10 mouse cellular contexts compared by ENCODE assay signal in the genomic region with DNA sequence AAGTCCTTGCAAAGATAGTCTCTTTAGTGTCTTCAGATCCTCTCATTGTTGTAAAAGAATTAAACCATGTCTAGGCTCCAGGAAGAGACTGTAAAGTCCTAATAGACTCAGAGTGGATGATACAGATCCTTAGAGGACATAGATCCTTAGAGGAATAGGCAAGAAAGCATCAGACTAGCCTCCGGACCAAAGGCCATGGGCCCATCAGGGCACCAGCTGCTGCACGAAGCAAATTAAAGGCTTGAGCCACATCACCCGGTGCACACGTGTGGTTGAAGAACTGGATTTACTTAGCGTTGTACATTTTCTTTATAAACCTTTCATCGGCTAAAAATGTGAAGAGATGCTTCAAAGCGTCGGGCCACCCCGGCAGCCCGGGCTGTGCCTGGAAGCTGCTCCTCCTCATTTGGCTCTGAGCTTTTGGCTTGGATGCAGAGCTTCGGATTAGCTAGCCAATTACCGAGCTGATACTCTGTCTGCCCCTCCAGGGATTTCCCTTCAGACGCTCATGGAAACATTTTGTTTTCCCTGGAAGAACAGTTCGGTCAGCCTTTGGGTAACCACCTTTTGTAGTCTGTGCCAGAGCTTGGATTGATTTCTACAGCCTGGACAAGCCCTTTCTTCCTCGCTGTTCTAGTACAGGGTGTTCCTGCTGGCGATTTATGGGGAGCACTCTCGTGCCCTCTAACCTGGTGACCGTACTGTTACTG.
DNase-seq lines count a peak whose midpoint lies in the region; ATAC-seq and TF ChIP-seq lines count a peak whose summit lies in the region.
"Had no signal": no experiment of that assay in that cellular context is flagged by ENCODE, and none has a peak within 500 bp of the region (broad histone marks: within the 10 kb centered on the region; RNA-seq: fewer than 3 reads in every experiment).

No protein-coding gene starts in this region.

- ATAC-seq in liver, embryonic 11.5 days (replicated peaks; ENCODE audit: low FRiP score) = no peak
- no peak for ATAC-seq in midbrain, embryonic 14.5 days (ENCODE audit: low FRiP score, low TSS enrichment)
- no peak for ATAC-seq in liver, postnatal 0 days

- H3K9me3 ChIP-seq in liver, embryonic 11.5 days (ENCODE audit: control insufficient read depth, low read length) = no peaks in the 10 kb centered on the region
- no peaks in the 10 kb centered on the region for H3K9me3 ChIP-seq in midbrain, embryonic 14.5 days (ENCODE audit: control insufficient read depth, low read length)
- H3K9me3 ChIP-seq in liver, postnatal 0 days (ENCODE audit: low read length) = no peaks in the 10 kb centered on the region
- H3K9me3 ChIP-seq: embryonic facial prominence, embryonic 12.5 days had no signal

- no peak overlapping the region for H3K9ac ChIP-seq in liver, adult 2 months (ENCODE audit: low read depth, low read length)
- no peak overlapping the region for H3K9ac ChIP-seq in liver, embryonic 11.5 days (ENCODE audit: low read depth, low read length)
- H3K9ac ChIP-seq in midbrain, embryonic 14.5 days (replicated peaks; ENCODE audit: low read length) = no peak overlapping the region
- H3K9ac ChIP-seq in liver, postnatal 0 days (replicated peaks) = no peak overlapping the region
- H3K9ac ChIP-seq: embryonic facial prominence, embryonic 12.5 days had no signal

- H3K36me3 ChIP-seq in liver, adult 2 months (ENCODE audit: control insufficient read depth, insufficient read depth, low read length) = no peaks in the 10 kb centered on the region
- H3K36me3 ChIP-seq in liver, embryonic 11.5 days (ENCODE audit: control insufficient read depth, insufficient read depth, low read length) = no peaks in the 10 kb centered on the region
- no peaks in the 10 kb centered on the region for H3K36me3 ChIP-seq in midbrain, embryonic 14.5 days (ENCODE audit: control insufficient read depth, insufficient read depth, low read length)
- H3K36me3 ChIP-seq in liver, postnatal 0 days (replicated peaks; ENCODE audit: insufficient read depth, low read length) = no peaks in the 10 kb centered on the region
- H3K36me3 ChIP-seq: embryonic facial prominence, embryonic 12.5 days had no signal

- no peak for TF ChIP-seq EP300 in liver, postnatal 0 days (IDR thresholded peaks at IDR 0.05; ENCODE audit: low read depth)

- no peak for TF ChIP-seq POLR2A in liver, adult 2 months (IDR thresholded peaks at IDR 0.05; ENCODE audit: extremely low read depth, insufficient read depth, low read length)

- no peak overlapping the region for H3K27ac ChIP-seq in liver, adult 2 months (replicated peaks; ENCODE audit: insufficient read depth, low read depth, low read length)
- no peak overlapping the region for H3K27ac ChIP-seq in liver, embryonic 11.5 days (ENCODE audit: low read depth, low read length)
- H3K27ac ChIP-seq in midbrain, embryonic 14.5 days (replicated peaks; ENCODE audit: low read depth, low read length) = no peak overlapping the region
- H3K27ac ChIP-seq in liver, postnatal 0 days (ENCODE audit: low read depth) = no peak overlapping the region
- H3K27ac ChIP-seq: embryonic facial prominence, embryonic 12.5 days; macrophage had no signal

- H3K4me3 ChIP-seq in liver, adult 2 months (ENCODE audit: insufficient read depth, low read depth, low read length) = no peak overlapping the region
- H3K4me3 ChIP-seq in liver, embryonic 11.5 days (ENCODE audit: low read depth, low read length) = no peak overlapping the region
- no peak overlapping the region for H3K4me3 ChIP-seq in midbrain, embryonic 14.5 days (replicated peaks; ENCODE audit: low read depth, low read length)
- no peak overlapping the region for H3K4me3 ChIP-seq in liver, postnatal 0 days (ENCODE audit: low read depth, low read length)
- H3K4me3 ChIP-seq: embryonic facial prominence, embryonic 12.5 days had no signal

- TF ChIP-seq CTCF in liver, adult 2 months (IDR thresholded peaks at IDR 0.05; ENCODE audit: low read depth, low read length) = no peak
- no peak for TF ChIP-seq CTCF in liver, postnatal 0 days (IDR thresholded peaks at IDR 0.05; ENCODE audit: low read depth)

- peak; percentile 85 for DNase-seq in liver, adult 2 months (ENCODE audit: extremely low read depth, low read depth, low spot score)
- no peak for DNase-seq in liver, embryonic 11.5 days (ENCODE audit: low spot score)
- DNase-seq in cerebellum, adult 8-10 months = peak; percentile 56
- peak; percentile 99 for DNase-seq in gonadal fat pad, adult 2 months (ENCODE audit: low read depth)
- DNase-seq in layer of hippocampus, postnatal 10 days (ENCODE audit: low spot score in 2 of 2) = peak; percentile 51 to 60
- DNase-seq in midbrain, embryonic 14.5 days = peak; percentile 68
- no peak for DNase-seq in liver, postnatal 0 days
- no peak for DNase-seq in spleen, postnatal 14 days (ENCODE audit: low spot score in 2 of 2)

- no peak overlapping the region for H3K4me2 ChIP-seq in liver, embryonic 11.5 days
- no peak overlapping the region for H3K4me2 ChIP-seq in midbrain, embryonic 14.5 days (ENCODE audit: low read length)
- H3K4me2 ChIP-seq in liver, postnatal 0 days (ENCODE audit: low read depth, low read length) = no peak overlapping the region
- H3K4me2 ChIP-seq: embryonic facial prominence, embryonic 12.5 days had no signal

- no peaks in the 10 kb centered on the region for H3K27me3 ChIP-seq in liver, adult 2 months (ENCODE audit: control insufficient read depth, insufficient read depth, low read length)
- no peaks in the 10 kb centered on the region for H3K27me3 ChIP-seq in liver, embryonic 11.5 days (replicated peaks; ENCODE audit: control insufficient read depth, insufficient read depth, low read length)
- no peaks in the 10 kb centered on the region for H3K27me3 ChIP-seq in midbrain, embryonic 14.5 days (ENCODE audit: control insufficient read depth, insufficient read depth, low read length)
- H3K27me3 ChIP-seq in liver, postnatal 0 days (ENCODE audit: insufficient read depth, low read length) = no peaks in the 10 kb centered on the region
- H3K27me3 ChIP-seq: embryonic facial prominence, embryonic 12.5 days had no signal

- H3K4me1 ChIP-seq in liver, adult 2 months (ENCODE audit: control insufficient read depth, insufficient read depth, low read length) = no peaks in the 10 kb centered on the region
- no peaks in the 10 kb centered on the region for H3K4me1 ChIP-seq in liver, embryonic 11.5 days (replicated peaks; ENCODE audit: control insufficient read depth, insufficient read depth, low read length)
- no peaks in the 10 kb centered on the region for H3K4me1 ChIP-seq in midbrain, embryonic 14.5 days (ENCODE audit: control insufficient read depth, insufficient read depth, low read length)
- H3K4me1 ChIP-seq in liver, postnatal 0 days (ENCODE audit: insufficient read depth) = no peaks in the 10 kb centered on the region
- H3K4me1 ChIP-seq: embryonic facial prominence, embryonic 12.5 days had no signal

- 89% methylated on average over 18 of the region's 18 CpGs for WGBS in liver, adult 2 months
- 85% methylated on average over 18 of the region's 18 CpGs for WGBS in liver, embryonic 11.5 days
- 74% methylated on average over 18 of the region's 18 CpGs for WGBS in midbrain, embryonic 14.5 days
- WGBS in liver, postnatal 0 days (ENCODE audit: insufficient replicate concordance) = 82% methylated on average over 18 of the region's 18 CpGs

- H3K79me2 ChIP-seq in liver, adult 2 months (ENCODE audit: control insufficient read depth, insufficient read depth, low read length) = no peaks in the 10 kb centered on the region

Comparison
In these comparisons a context has a peak if more than half of its experiments do, and no peak if none do; other contexts are left out.
1. DNase-seq: peak in liver, adult 2 months (single experiment), cerebellum, adult 8-10 months (single experiment), gonadal fat pad, adult 2 months (single experiment), layer of hippocampus, postnatal 10 days (2 of 2) and midbrain, embryonic 14.5 days (single experiment); none in liver, embryonic 11.5 days (single experiment), liver, postnatal 0 days (single experiment) and spleen, postnatal 14 days (0 of 2).